ENCODE assay signal across 8 mouse cellular contexts in genomic region chr7:127912190-127912871, GRCm38 (mm10). TPM values are rescaled to one million over a fixed set of nuclear protein-coding genes. Genes with fewer than 3 reads are reported as not detected.
DNase-seq lines count a peak whose midpoint lies in the region; ATAC-seq and TF ChIP-seq lines count a peak whose summit lies in the region.

TSS of gene Kat8 (plus strand) at chr7:127912516.

- H3K4me2 ChIP-seq in hindbrain, postnatal 0 days (ENCODE audit: low read depth, low read length) = peak within 1 kb of the TSS; percentile 84

- WGBS in hindbrain, postnatal 0 days = 2% methylated on average over 40 of the region's 40 CpGs
- 2% methylated on average over 37 of the region's 40 CpGs for WGBS in macrophage (ENCODE audit: missing documents)

- H3K27ac ChIP-seq in cortical plate, adult 2 months (ENCODE audit: insufficient read depth, low read length) = peak within 1 kb of the TSS; percentile 85
- peak within 1 kb of the TSS; percentile 81 for H3K27ac ChIP-seq in hindbrain, postnatal 0 days
- H3K27ac ChIP-seq in left cerebral cortex, adult 2 months = peak within 1 kb of the TSS; percentile 98
- H3K27ac ChIP-seq in macrophage = peak within 1 kb of the TSS; percentile 55

- H3K9ac ChIP-seq in hindbrain, postnatal 0 days (replicated peaks; ENCODE audit: low read length) = peak within 1 kb of the TSS; percentile 83

- ATAC-seq in hindbrain, postnatal 0 days = peak; percentile 96

- no peaks in the 10 kb centered on the region for H3K4me1 ChIP-seq in cortical plate, adult 2 months (ENCODE audit: control insufficient read depth, insufficient read depth, low read length)
- H3K4me1 ChIP-seq in hindbrain, postnatal 0 days (ENCODE audit: insufficient read depth, low read length) = 0 out of 2 replicates have a peak, but pooled peaks cover 3% of the 10 kb centered on the region

- intact Hi-C loops in left cerebral cortex, adult 2 months (cut with DNase I) = loop anchor here (2.0 kb wide), 3 partner anchors 22 to 54 kb away; partner anchors contain the start of genes Fus, Zfp646 and Zfp668

- peaks cover 12% of the 10 kb centered on the region for H3K79me2 ChIP-seq in macrophage (ENCODE audit: inconsistent target)

- no peaks in the 10 kb centered on the region for H3K27me3 ChIP-seq in hindbrain, postnatal 0 days (ENCODE audit: insufficient read depth, low read length)

- DNase-seq in adipocyte (ENCODE audit: low spot score) = peak; percentile 94
- peak; percentile 73 to 78 for DNase-seq in gastrocnemius, adult 8-10 months (ENCODE audit: low spot score in 2 of 2)
- DNase-seq in hindbrain, postnatal 0 days (ENCODE audit: low spot score) = peak; percentile 96
- peak; percentile 82 to 85 for DNase-seq in left cerebral cortex, adult 2 months (ENCODE audit: extremely low spot score in 1 of 2, low spot score in 2 of 2)
- DNase-seq in right cerebral cortex, adult 18-20 months = peak; percentile 89
- peak; percentile 83 for DNase-seq in urinary bladder, adult 2 months (ENCODE audit: low spot score)

- peaks cover 30% of the 10 kb centered on the region; the same call in 1 of the 2 replicates for H3K36me3 ChIP-seq in hindbrain, postnatal 0 days (ENCODE audit: insufficient read depth, low read length)
- H3K36me3 ChIP-seq in macrophage (ENCODE audit: inconsistent target) = peaks cover 22% of the 10 kb centered on the region

- H3K4me3 ChIP-seq in cortical plate, adult 2 months (ENCODE audit: insufficient read depth, low read length) = peak within 1 kb of the TSS; percentile 39
- H3K4me3 ChIP-seq in hindbrain, postnatal 0 days (ENCODE audit: low read length) = peak within 1 kb of the TSS; percentile 99
- peak within 1 kb of the TSS; percentile 92 for H3K4me3 ChIP-seq in left cerebral cortex, adult 2 months
- H3K4me3 ChIP-seq in macrophage (ENCODE audit: inconsistent target) = peak within 1 kb of the TSS; percentile 83

- TF ChIP-seq POLR2A in cortical plate, adult 2 months (IDR thresholded peaks at IDR 0.05; ENCODE audit: extremely low read depth, insufficient read depth, low read length) = peak; percentile 89

- TF ChIP-seq CTCF in cortical plate, adult 2 months (IDR thresholded peaks at IDR 0.05; ENCODE audit: extremely low read depth, insufficient read depth, low read length) = no peak
- no peak for TF ChIP-seq CTCF in hindbrain, postnatal 0 days (IDR thresholded peaks at IDR 0.05; ENCODE audit: low read depth)
- TF ChIP-seq CTCF in left cerebral cortex, adult 2 months (IDR thresholded peaks at IDR 0.05) = no peak

- H3K9me3 ChIP-seq in hindbrain, postnatal 0 days (ENCODE audit: low read length) = no peaks in the 10 kb centered on the region

RNA-seq across cellular contexts. Expression of gene Kat8, which starts in this region (rescaled TPM):
- 39.1 and 44.1 TPM in 2 replicates for polyA plus RNA-seq in cortical plate, adult 2 months (2012; rRNA removed)
- total RNA-seq in gastrocnemius, adult 8-10 months (2022) = 10 to 100 TPM; 20.8 to 30.8 (median 23.0) TPM
- 24.9 and 33.5 TPM in 2 replicates for total RNA-seq in hindbrain, postnatal 0 days (2014; rRNA removed)
- 30.1 and 33.9 TPM in 2 replicates for polyA plus RNA-seq in hindbrain, postnatal 0 days (2015; fragmentation: Nextera tagmentation; extraction: Ambion mirVana)
- 10 to 100 TPM; 34.7 to 35.4 TPM for total RNA-seq in left cerebral cortex, adult 2 months (2021)
- 10 to 100 TPM; 17.7 to 79.4 (median 43.2) TPM for total RNA-seq in macrophage (2018; cell fraction: chromatin; rRNA removed)
- 10 to 100 TPM in 24 of 26 experiments, 1 to 10 TPM in 2; 7.7 to 19.4 (median 15.1) TPM for total RNA-seq in macrophage (2018; cell fraction: cytosol; rRNA removed)
- 10 to 100 TPM in 24 of 26 experiments, 1 to 10 TPM in 2; 7.1 to 44.5 (median 20.5) TPM for total RNA-seq in macrophage (2018; cell fraction: nucleus; rRNA removed)
- polyA plus RNA-seq in macrophage (2018) = 10.6 to 18.6 TPM (median 16.3 TPM) in 3 replicates
- polyA plus RNA-seq in urinary bladder, adult 2 months (2012; rRNA removed) = 27.2 and 31.9 TPM in 2 replicates

Comparison
In these comparisons a context has a peak if more than half of its experiments do, and no peak if none do; other contexts are left out.
1. Peak in every context shown above with its lines: DNase-seq, ATAC-seq, H3K4me3 ChIP-seq and H3K27ac ChIP-seq.
2. H3K4me3 ChIP-seq: peak in every context shown above with its lines; median percentile 99 in hindbrain, postnatal 0 days; 92 in left cerebral cortex, adult 2 months; 83 in macrophage; 39 in cortical plate, adult 2 months.